ENCODE assay signal across 8 mouse cellular contexts in genomic region chr5:111510183-111510878, GRCm38 (mm10).
DNase-seq lines count a peak whose midpoint lies in the region; ATAC-seq lines count a peak whose summit lies in the region.
"Had no signal": no experiment of that assay in that cellular context is flagged by ENCODE, and none has a peak within 500 bp of the region (broad histone marks: within the 10 kb centered on the region; RNA-seq: fewer than 3 reads in every experiment).

No protein-coding gene starts in this region.

- no peak for ATAC-seq in hindbrain, embryonic 11.5 days (ENCODE audit: low FRiP score)
- no peak for ATAC-seq in hindbrain, embryonic 13.5 days (ENCODE audit: low FRiP score)
- peak; percentile 18 for ATAC-seq in CD4-positive, CD25-positive, alpha-beta regulatory T cell, adult 4 months
- ATAC-seq in liver, embryonic 15.5 days (ENCODE audit: insufficient read depth), result no peak

- H3K27ac ChIP-seq in hindbrain, embryonic 11.5 days (ENCODE audit: low read depth, low read length), result peak overlapping the region; percentile 80; the same call in 1 of the 2 replicates
- no peak overlapping the region for H3K27ac ChIP-seq in hindbrain, embryonic 13.5 days
- peak overlapping the region; percentile 57 for H3K27ac ChIP-seq in liver, embryonic 15.5 days (replicated peaks)

- no peaks in the 10 kb centered on the region for H3K27me3 ChIP-seq in hindbrain, embryonic 11.5 days (ENCODE audit: control insufficient read depth, insufficient read depth, low read length)
- peaks cover 22% of the 10 kb centered on the region; the same call in 1 of the 2 replicates for H3K27me3 ChIP-seq in hindbrain, embryonic 13.5 days
- peaks cover 11% of the 10 kb centered on the region for H3K27me3 ChIP-seq in liver, embryonic 15.5 days
- H3K27me3 ChIP-seq: hindbrain, embryonic 12.5 days had no signal

- WGBS in hindbrain, embryonic 11.5 days, result 59% methylated on average over 5 of the region's 5 CpGs
- WGBS in hindbrain, embryonic 13.5 days, result 55% methylated on average over 5 of the region's 5 CpGs
- 30% methylated on average over 5 of the region's 5 CpGs for WGBS in liver, embryonic 15.5 days (ENCODE audit: insufficient replicate concordance)

- DNase-seq in hindbrain, embryonic 11.5 days (ENCODE audit: low spot score), result no peak
- DNase-seq in 416B (ENCODE audit: low read depth), result peak; percentile 95
- DNase-seq in embryo, embryonic 10 days (ENCODE audit: low spot score), result no peak
- DNase-seq in embryo, embryonic 10.5 days (ENCODE audit: low spot score), result no peak

- H3K9me3 ChIP-seq in hindbrain, embryonic 11.5 days (ENCODE audit: control insufficient read depth, low read length), result no peaks in the 10 kb centered on the region
- H3K9me3 ChIP-seq in hindbrain, embryonic 13.5 days, result no peaks in the 10 kb centered on the region
- H3K9me3 ChIP-seq in liver, embryonic 15.5 days (replicated peaks), result no peaks in the 10 kb centered on the region
- H3K9me3 ChIP-seq: hindbrain, embryonic 12.5 days had no signal

- H3K9ac ChIP-seq in hindbrain, embryonic 11.5 days (ENCODE audit: low read depth, low read length), result no peak overlapping the region
- no peak overlapping the region for H3K9ac ChIP-seq in hindbrain, embryonic 13.5 days
- H3K9ac ChIP-seq in liver, embryonic 15.5 days, result no peak overlapping the region

- H3K4me2 ChIP-seq in hindbrain, embryonic 11.5 days (replicated peaks; ENCODE audit: low read depth, low read length), result no peak overlapping the region
- no peak overlapping the region for H3K4me2 ChIP-seq in hindbrain, embryonic 13.5 days
- H3K4me2 ChIP-seq in liver, embryonic 15.5 days, result peak overlapping the region; percentile 74

- no peak overlapping the region for H3K4me3 ChIP-seq in hindbrain, embryonic 11.5 days (ENCODE audit: low read depth, low read length)
- no peak overlapping the region for H3K4me3 ChIP-seq in hindbrain, embryonic 13.5 days
- no peak overlapping the region for H3K4me3 ChIP-seq in liver, embryonic 15.5 days (replicated peaks)

- peaks cover 29% of the 10 kb centered on the region for H3K4me1 ChIP-seq in hindbrain, embryonic 11.5 days (replicated peaks; ENCODE audit: control insufficient read depth, insufficient read depth, low read length)
- H3K4me1 ChIP-seq in hindbrain, embryonic 13.5 days (replicated peaks), result peaks cover 75% of the 10 kb centered on the region
- peaks cover 60% of the 10 kb centered on the region for H3K4me1 ChIP-seq in liver, embryonic 15.5 days (replicated peaks)

- H3K36me3 ChIP-seq in hindbrain, embryonic 11.5 days (ENCODE audit: control insufficient read depth, insufficient read depth, low read length), result no peaks in the 10 kb centered on the region
- H3K36me3 ChIP-seq in hindbrain, embryonic 13.5 days, result no peaks in the 10 kb centered on the region
- no peaks in the 10 kb centered on the region for H3K36me3 ChIP-seq in liver, embryonic 15.5 days (replicated peaks)
- H3K36me3 ChIP-seq: hindbrain, embryonic 12.5 days had no signal
